Mouse (Mus musculus) lung, embryonic 15.5 days (tissue): ENCODE results near the gene Ptprj. TPM values are rescaled to one million over a fixed set of nuclear protein-coding genes. Genes with fewer than 3 reads are reported as not detected.

Experiments used
- ATAC-seq: fragments of 200-750 bp; cut with Nextera tagmentation; 2 replicates; pipeline ENCODE4 v1.8.0; 2017; ENCODE audit warnings: moderate number of reproducible peaks, borderline replicate concordance; ENCODE audit not compliant: low FRiP score, low TSS enrichment; ENCODE audit errors: extremely low read depth
- H3K27ac ChIP-seq: fragments of 300-500 bp; sonication (generic); 2 replicates; pipeline ENCODE4 v1.5.1; 2015; ENCODE audit warnings: moderate library complexity, mild to moderate bottlenecking, inconsistent platforms
- H3K27me3 ChIP-seq: fragments of 300-500 bp; sonication (generic); 2 replicates; pipeline ENCODE4 v1.6.1; 2015; ENCODE audit warnings: inconsistent platforms
- H3K36me3 ChIP-seq: fragments of 300-500 bp; sonication (generic); 2 replicates; pipeline ENCODE4 v1.6.1; 2015; ENCODE audit warnings: inconsistent platforms
- H3K4me1 ChIP-seq: fragments of 300-500 bp; sonication (generic); 2 replicates; pipeline ENCODE4 v1.6.1; 2015; ENCODE audit warnings: inconsistent platforms
- H3K4me2 ChIP-seq: fragments of 300-500 bp; sonication (generic); 2 replicates; pipeline ENCODE4 v1.6.1; 2015; ENCODE audit warnings: inconsistent platforms, mild to moderate bottlenecking, moderate library complexity
- H3K4me3 ChIP-seq: fragments of 300-500 bp; sonication (generic); 2 replicates; pipeline ENCODE4 v1.5.1; 2015; ENCODE audit warnings: mild to moderate bottlenecking, inconsistent platforms
- H3K9ac ChIP-seq: fragments of 300-500 bp; sonication (generic); 2 replicates; pipeline ENCODE4 v1.6.1; 2015; ENCODE audit warnings: inconsistent platforms
- H3K9me3 ChIP-seq: fragments of 300-500 bp; sonication (generic); 2 replicates; pipeline ENCODE4 v1.6.1; 2016; ENCODE audit warnings: inconsistent platforms
- WGBS: fragments of 180-500 bp; shearing (Covaris S2); methylation state at CpG from one replicate; pipeline ENCODE4 v1.1.7; 2015; 5-methylcytosine and 5-hydroxymethylcytosine counted together
- polyA plus RNA-seq: library from polyadenylated mRNA; unstranded; fragments of >200 nt; fragmentation: Nextera tagmentation; extraction: Ambion mirVana; gene quantifications from 2 replicates; pipeline ENCODE4 v1.2.1, GENCODE M21; 2015

The Ptprj gene
- polyA plus RNA-seq = 3.4 TPM in 2 replicates

DNA sequence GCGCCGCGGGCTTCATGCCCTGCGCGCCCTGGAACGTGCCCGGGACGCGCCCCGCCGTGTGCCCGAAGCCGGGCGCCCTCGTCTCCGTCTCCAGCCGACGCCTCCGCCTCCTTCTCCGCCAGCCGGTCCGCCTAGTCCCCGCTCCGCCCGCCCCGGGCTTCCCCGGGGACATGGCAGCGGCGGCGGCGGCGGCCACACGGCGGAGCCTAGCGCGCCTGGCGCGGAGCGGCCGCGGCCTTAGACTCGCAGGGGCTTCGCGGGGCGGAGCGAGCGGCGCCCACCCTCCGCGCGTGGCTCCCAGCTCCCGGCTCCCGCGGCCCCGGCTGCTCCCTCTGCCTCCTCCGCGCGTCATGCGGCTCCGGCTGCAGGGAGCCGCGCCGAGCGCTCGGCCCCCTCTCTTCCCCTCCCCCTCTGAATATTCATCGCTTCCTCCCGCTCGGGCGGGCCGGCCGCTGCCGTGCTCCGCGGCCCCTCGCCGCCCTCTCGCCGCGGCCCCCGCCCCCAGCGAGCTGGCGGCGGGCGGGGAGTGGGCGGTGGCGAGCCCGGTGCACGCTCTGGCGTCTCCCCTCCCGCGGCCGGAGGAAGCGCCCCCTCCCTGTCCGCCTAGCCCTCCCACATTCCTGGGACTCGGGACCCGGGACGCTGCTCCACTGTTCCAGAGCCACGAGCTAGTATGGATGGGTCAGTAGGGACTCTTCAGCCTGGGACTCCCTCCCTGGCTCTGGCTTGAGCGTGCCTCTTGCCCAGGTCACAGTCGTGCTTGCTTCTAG, at the start of gene Ptprj:
Gene Ptprj, minus strand, starts transcription at position 412 of the 770 bp plus-strand sequence.
- peaks cover 30% of the 10 kb centered on the region for H3K4me1 ChIP-seq
- H3K36me3 ChIP-seq = no peaks in the 10 kb centered on the region
- peak within 1 kb of the TSS; percentile 62 for H3K4me3 ChIP-seq
- peaks cover 3% of the 10 kb centered on the region; the same call in 1 of the 2 replicates for H3K27me3 ChIP-seq
- ATAC-seq = peak; percentile 84
- peak within 1 kb of the TSS; percentile 99 for H3K4me2 ChIP-seq
- under 1% methylated on average over 49 of the region's 100 CpGs for WGBS
- peak within 1 kb of the TSS; percentile 90 for H3K27ac ChIP-seq
- H3K9me3 ChIP-seq = no peaks in the 10 kb centered on the region
- peak within 1 kb of the TSS; percentile 88 for H3K9ac ChIP-seq

DNA sequence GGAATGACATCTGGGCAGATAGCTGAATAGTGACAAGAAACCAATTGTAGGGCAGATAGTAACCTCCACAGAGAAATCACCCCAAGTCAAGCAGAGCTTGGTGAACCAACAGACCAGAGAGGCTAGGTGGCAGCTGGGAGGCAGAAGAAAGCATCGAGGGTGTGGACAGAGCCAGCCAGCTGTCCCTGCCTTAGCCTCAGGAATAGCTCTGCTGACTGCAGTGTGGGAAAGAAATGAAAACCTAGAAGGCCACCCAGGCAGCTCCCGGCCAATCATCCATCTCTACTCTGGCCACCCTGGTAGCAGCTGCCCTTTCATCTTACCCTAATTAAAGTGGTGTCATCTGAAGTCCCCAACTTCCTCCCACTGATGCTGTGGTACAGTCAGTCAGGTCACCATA, 49.1 kb upstream of the Ptprj start:
- H3K27ac ChIP-seq = no peak overlapping the region
- no peak overlapping the region for H3K4me2 ChIP-seq
- H3K9me3 ChIP-seq = no peaks in the 10 kb centered on the region
- no peaks in the 10 kb centered on the region for H3K4me1 ChIP-seq
- H3K9ac ChIP-seq = no peak overlapping the region
- WGBS = 32% methylated on average over 2 of the region's 2 CpGs
- no peak overlapping the region for H3K4me3 ChIP-seq
- H3K36me3 ChIP-seq = no peaks in the 10 kb centered on the region
- no peak for ATAC-seq
- H3K27me3 ChIP-seq = no peaks in the 10 kb centered on the region

GRCm38 (mm10) chr2:90628261-90628660, 47.8 kb upstream of the Ptprj start:
- H3K4me1 ChIP-seq = peaks cover 4% of the 10 kb centered on the region; the same call in 1 of the 2 replicates
- no peak overlapping the region for H3K9ac ChIP-seq
- 83% methylated on average over 5 of the region's 5 CpGs for WGBS
- no peak overlapping the region for H3K27ac ChIP-seq
- no peaks in the 10 kb centered on the region for H3K9me3 ChIP-seq
- no peak overlapping the region for H3K4me2 ChIP-seq
- no peak for ATAC-seq
- H3K27me3 ChIP-seq = no peaks in the 10 kb centered on the region
- H3K4me3 ChIP-seq = no peak overlapping the region
- no peaks in the 10 kb centered on the region for H3K36me3 ChIP-seq

DNA sequence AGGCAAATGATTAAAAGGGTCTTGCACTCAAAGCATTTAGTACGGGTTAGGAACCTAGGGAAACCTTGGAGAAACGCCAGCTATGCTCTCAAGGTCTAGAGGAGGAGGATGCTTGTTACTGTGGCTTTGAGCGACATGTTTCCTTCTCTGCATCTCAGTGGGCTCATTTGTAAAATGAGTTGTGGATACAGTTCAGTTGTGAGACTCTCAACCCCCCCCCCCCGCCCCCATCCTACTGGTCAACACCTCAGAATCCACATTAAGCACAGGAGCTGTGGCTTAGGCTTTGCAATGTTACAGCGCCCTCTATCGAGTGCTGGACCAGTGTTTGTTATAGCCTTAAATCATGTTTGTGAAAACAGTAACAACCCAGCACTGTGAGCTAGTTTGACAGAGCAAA, 44.5 kb upstream of the Ptprj start:
- Histone ChIP-seq H3K27me3 (no peaks in the 10 kb centered on the region), H3K36me3 (no peaks in the 10 kb centered on the region), H3K4me2 (0 out of 2 replicates have a peak overlapping the region, but pooled peaks have one; percentile 16), H3K4me1 (peaks cover 4% of the 10 kb centered on the region; the same call in 1 of the 2 replicates), H3K4me3 (no peak overlapping the region), H3K9me3 (no peaks in the 10 kb centered on the region), H3K9ac (no peak overlapping the region), H3K27ac (no peak overlapping the region)
- WGBS = 6% methylated on average over 6 of the region's 6 CpGs
- ATAC-seq = no peak

DNA sequence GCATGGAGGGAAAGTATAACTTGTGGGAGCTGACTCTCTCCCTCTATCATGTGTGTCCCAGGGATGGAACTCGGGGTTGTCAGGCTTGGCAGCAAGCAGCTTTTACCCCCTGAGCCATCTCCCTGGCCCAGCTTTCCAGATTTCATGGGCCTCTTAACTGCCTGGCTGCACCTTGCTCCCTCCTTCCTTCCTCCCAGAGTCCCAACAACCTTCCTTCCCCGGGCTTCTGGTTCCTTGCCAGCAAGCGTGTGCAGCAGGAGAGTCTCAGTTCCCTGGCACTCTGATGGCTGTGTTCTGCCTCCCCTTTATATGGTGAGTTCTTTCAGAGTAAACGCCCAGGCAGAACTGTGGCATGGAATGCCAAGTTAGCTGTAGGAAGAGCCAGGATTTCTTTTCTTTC, 43.9 kb upstream of the Ptprj start:
- Histone ChIP-seq H3K27ac (no peak overlapping the region), H3K9ac (no peak overlapping the region), H3K36me3 (no peaks in the 10 kb centered on the region), H3K4me1 (peaks cover 4% of the 10 kb centered on the region; the same call in 1 of the 2 replicates), H3K4me2 (no peak overlapping the region), H3K27me3 (no peaks in the 10 kb centered on the region), H3K9me3 (no peaks in the 10 kb centered on the region), H3K4me3 (no peak overlapping the region)
- ATAC-seq = peak; percentile 39; the same call in 1 of the 2 replicates
- 18% methylated on average over 4 of the region's 4 CpGs for WGBS

DNA sequence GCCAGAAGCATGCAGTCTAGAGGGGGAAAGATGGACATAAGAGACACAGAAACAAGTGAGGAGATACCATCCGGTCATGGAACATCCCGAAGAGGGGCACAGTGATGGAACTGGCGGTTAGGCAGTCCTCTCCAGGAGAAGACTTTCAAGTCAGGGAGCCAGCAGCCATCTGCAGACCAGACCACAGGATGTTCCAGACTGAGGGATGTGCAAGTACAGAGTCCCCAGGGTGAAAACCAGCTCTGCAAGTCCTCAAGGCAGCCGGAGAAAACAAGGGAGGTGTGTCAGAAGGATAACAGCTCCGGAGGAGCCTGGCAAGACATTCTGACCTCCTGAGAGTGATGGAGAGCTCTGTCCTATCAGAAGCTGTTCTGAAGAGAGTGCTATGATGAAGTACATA, 40.4 kb upstream of the Ptprj start:
- Histone ChIP-seq H3K9me3 (no peaks in the 10 kb centered on the region), H3K4me1 (peaks cover 4% of the 10 kb centered on the region; the same call in 1 of the 2 replicates), H3K4me3 (no peak overlapping the region), H3K27ac (no peak overlapping the region), H3K4me2 (no peak overlapping the region), H3K9ac (no peak overlapping the region), H3K27me3 (no peaks in the 10 kb centered on the region), H3K36me3 (no peaks in the 10 kb centered on the region)
- WGBS = 66% methylated on average over 5 of the region's 5 CpGs
- no peak for ATAC-seq

GRCm38 (mm10) chr2:90619648-90620047, 39.2 kb upstream of the Ptprj start:
- H3K27ac ChIP-seq = no peak overlapping the region
- peaks cover 4% of the 10 kb centered on the region; the same call in 1 of the 2 replicates for H3K4me1 ChIP-seq
- H3K4me3 ChIP-seq = no peak overlapping the region
- WGBS = 36% methylated on average over 2 of the region's 2 CpGs
- ATAC-seq = no peak
- H3K36me3 ChIP-seq = no peaks in the 10 kb centered on the region
- H3K27me3 ChIP-seq = no peaks in the 10 kb centered on the region
- H3K4me2 ChIP-seq = no peak overlapping the region
- H3K9me3 ChIP-seq = no peaks in the 10 kb centered on the region
- no peak overlapping the region for H3K9ac ChIP-seq

- Histone ChIP-seq H3K4me2 (no peak overlapping the region), H3K27me3 (no peaks in the 10 kb centered on the region), H3K27ac (no peak overlapping the region), H3K9me3 (no peaks in the 10 kb centered on the region), H3K4me1 (no peaks in the 10 kb centered on the region), H3K9ac (no peak overlapping the region), H3K36me3 (no peaks in the 10 kb centered on the region), H3K4me3 (no peak overlapping the region)
- 82% methylated on average over 14 of the region's 14 CpGs for WGBS
- ATAC-seq = no peak
These were observed 34.3 kb upstream of the Ptprj start for GRCm38 (mm10) chr2:90614651-90615171.

DNA sequence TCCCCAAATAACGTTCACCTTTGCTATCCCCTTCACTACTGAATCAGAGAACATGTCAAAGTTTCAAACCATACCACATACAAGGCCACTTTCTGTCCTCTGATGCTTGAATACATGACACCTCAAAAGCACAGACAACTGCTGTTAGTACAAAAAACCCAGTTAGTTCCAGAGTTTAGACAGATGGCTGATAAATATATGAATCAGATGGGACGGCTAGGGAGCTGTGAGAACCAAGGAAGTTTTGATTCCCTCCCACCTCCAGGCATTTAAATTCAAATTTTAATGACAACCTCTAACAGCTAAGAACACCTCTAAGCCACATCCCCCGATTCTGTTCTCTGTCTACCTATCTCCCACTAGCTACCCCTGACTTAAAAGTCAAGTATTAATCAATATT, 33.1 kb upstream of the Ptprj start:
- WGBS = 68% methylated on average over 3 of the region's 3 CpGs
- Histone ChIP-seq H3K27ac (no peak overlapping the region), H3K4me1 (no peaks in the 10 kb centered on the region), H3K27me3 (no peaks in the 10 kb centered on the region), H3K4me3 (no peak overlapping the region), H3K36me3 (no peaks in the 10 kb centered on the region), H3K4me2 (no peak overlapping the region), H3K9me3 (no peaks in the 10 kb centered on the region), H3K9ac (no peak overlapping the region)
- ATAC-seq = no peak

- no peak overlapping the region for H3K4me3 ChIP-seq
- WGBS = 70% methylated on average over 2 of the region's 2 CpGs
- no peak overlapping the region for H3K4me2 ChIP-seq
- no peak overlapping the region for H3K9ac ChIP-seq
- no peaks in the 10 kb centered on the region for H3K9me3 ChIP-seq
- no peaks in the 10 kb centered on the region for H3K4me1 ChIP-seq
- no peak overlapping the region for H3K27ac ChIP-seq
- H3K36me3 ChIP-seq = no peaks in the 10 kb centered on the region
- no peak for ATAC-seq
- no peaks in the 10 kb centered on the region for H3K27me3 ChIP-seq
These were observed 32.6 kb upstream of the Ptprj start for GRCm38 (mm10) chr2:90613006-90613405.

GRCm38 (mm10) chr2:90611959-90612571, 31.6 kb upstream of the Ptprj start:
- H3K27me3 ChIP-seq = no peaks in the 10 kb centered on the region

GRCm38 (mm10) chr2:90601056-90601455, 20.6 kb upstream of the Ptprj start:
- ATAC-seq = no peak
- H3K4me2 ChIP-seq = no peak overlapping the region
- H3K9me3 ChIP-seq = no peaks in the 10 kb centered on the region
- H3K36me3 ChIP-seq = no peaks in the 10 kb centered on the region
- H3K27ac ChIP-seq = no peak overlapping the region
- WGBS = 87% methylated on average over 3 of the region's 3 CpGs
- H3K4me3 ChIP-seq = no peak overlapping the region
- H3K4me1 ChIP-seq = no peaks in the 10 kb centered on the region
- no peaks in the 10 kb centered on the region for H3K27me3 ChIP-seq
- H3K9ac ChIP-seq = no peak overlapping the region

More at GRCm38 (mm10) chr2:90611959-90612571, 31.6 kb upstream of the Ptprj start:
- no peak overlapping the region for H3K4me2 ChIP-seq
- H3K4me1 ChIP-seq = no peaks in the 10 kb centered on the region
- no peaks in the 10 kb centered on the region for H3K36me3 ChIP-seq
- H3K9me3 ChIP-seq = no peaks in the 10 kb centered on the region
- H3K27ac ChIP-seq = no peak overlapping the region
- WGBS = 74% methylated on average over 10 of the region's 10 CpGs
- H3K4me3 ChIP-seq = no peak overlapping the region
- ATAC-seq = no peak
- H3K9ac ChIP-seq = no peak overlapping the region
